Mouse (Mus musculus) ES-Bruce4 (cell line): ENCODE measurements around the gene Hapln3. TPM values are rescaled to one million over a fixed set of nuclear protein-coding genes. Genes with fewer than 3 reads are reported as not detected.

Experiments
- H3K27ac ChIP-seq: 2 replicates; pipeline ENCODE4 v1.5.1; 2012; ENCODE audit warnings: low read length, inconsistent platforms; ENCODE audit not compliant: insufficient read depth
- H3K27me3 ChIP-seq: 2 replicates; pipeline ENCODE4 v1.6.1; 2012; ENCODE audit warnings: mild to moderate bottlenecking, low read length, inconsistent platforms; ENCODE audit not compliant: control insufficient read depth, poor library complexity, insufficient read depth, severe bottlenecking
- H3K36me3 ChIP-seq: 2 replicates; pipeline ENCODE4 v1.6.1; 2012; ENCODE audit warnings: inconsistent platforms, mild to moderate bottlenecking, low read length, moderate library complexity; ENCODE audit not compliant: control insufficient read depth, poor library complexity, insufficient read depth, severe bottlenecking
- H3K4me1 ChIP-seq: one replicate; pipeline ENCODE4 v1.8.1; 2011; ENCODE audit warnings: low read length; ENCODE audit not compliant: control insufficient read depth, insufficient read depth
- H3K4me3 ChIP-seq: 2 replicates; pipeline ENCODE4 v1.5.1; 2011; ENCODE audit warnings: low read depth, mild to moderate bottlenecking, low read length
- H3K9ac ChIP-seq: 2 replicates; pipeline ENCODE4 v1.6.1; 2012; ENCODE audit warnings: low read depth, mild to moderate bottlenecking, inconsistent platforms; ENCODE audit not compliant: poor library complexity, severe bottlenecking
- H3K9me3 ChIP-seq: replicated peaks from 2 replicates; pipeline ENCODE4 v1.6.1; 2012; ENCODE audit warnings: mild to moderate bottlenecking, low read length, inconsistent platforms; ENCODE audit not compliant: control insufficient read depth, poor library complexity, insufficient read depth, severe bottlenecking
- CTCF ChIP-seq: IDR thresholded peaks from one replicate; pipeline ENCODE4 v1.8.1; 2011; ENCODE audit warnings: low read depth, low read length
- EP300 ChIP-seq: IDR thresholded peaks from 2 replicates; pipeline ENCODE4 v1.6.1; 2011; ENCODE audit warnings: low read depth, low read length; ENCODE audit not compliant: insufficient read depth
- POLR2A ChIP-seq: IDR thresholded peaks from one replicate; pipeline ENCODE4 v1.8.1; 2011; ENCODE audit warnings: low read length; ENCODE audit not compliant: insufficient read depth
- polyA plus RNA-seq: library from polyadenylated mRNA; stranded (reverse); fragments of >200 nt; gene quantifications from 2 replicates; pipeline ENCODE4 v1.2.4, GENCODE M21; 2011; ENCODE audit warnings: low read depth; ENCODE audit not compliant: missing spikeins, insufficient read depth, insufficient read length

The Hapln3 gene
- polyA plus RNA-seq = 0.56 and 1.7 TPM in 2 replicates

- Histone ChIP-seq H3K27me3 (no peaks in the 10 kb centered on the region), H3K4me3 (no peak within 1 kb of the TSS; the same call in 1 of the 2 replicates), H3K36me3 (peaks cover 4% of the 10 kb centered on the region; the same call in 1 of the 2 replicates), H3K4me1 (no peaks in the 10 kb centered on the region), H3K27ac (no peak within 1 kb of the TSS), H3K9ac (no peak within 1 kb of the TSS), H3K9me3 (no peaks in the 10 kb centered on the region)
- TF ChIP-seq POLR2A (no peak), EP300 (no peak), CTCF (no peak)
These were observed at the start of gene Hapln3 for GRCm38 (mm10) chr7:79130843-79131444. TSS of gene Hapln3 (minus strand) at chr7:79131018.

GRCm38 (mm10) chr7:79173800-79174199, 43.0 kb upstream of the Hapln3 start:
- H3K9ac ChIP-seq = no peak overlapping the region
- H3K4me1 ChIP-seq = no peaks in the 10 kb centered on the region
- no peaks in the 10 kb centered on the region for H3K9me3 ChIP-seq
- no peaks in the 10 kb centered on the region for H3K27me3 ChIP-seq
- no peaks in the 10 kb centered on the region for H3K36me3 ChIP-seq
- H3K4me3 ChIP-seq = no peak overlapping the region
- TF ChIP-seq EP300 = no peak
- no peak overlapping the region for H3K27ac ChIP-seq

GRCm38 (mm10) chr7:79171782-79172181, 41.0 kb upstream of the Hapln3 start:
- Histone ChIP-seq H3K36me3 (no peaks in the 10 kb centered on the region), H3K27me3 (no peaks in the 10 kb centered on the region), H3K9ac (no peak overlapping the region), H3K4me3 (no peak overlapping the region), H3K27ac (no peak overlapping the region), H3K9me3 (no peaks in the 10 kb centered on the region), H3K4me1 (no peaks in the 10 kb centered on the region)
- no peak for TF ChIP-seq CTCF
- no peak for TF ChIP-seq POLR2A
- no peak for TF ChIP-seq EP300

GRCm38 (mm10) chr7:79167006-79167562, 36.3 kb upstream of the Hapln3 start:
- Histone ChIP-seq H3K4me3 (no peak overlapping the region), H3K4me1 (no peaks in the 10 kb centered on the region), H3K9me3 (no peaks in the 10 kb centered on the region), H3K9ac (no peak overlapping the region), H3K36me3 (no peaks in the 10 kb centered on the region), H3K27me3 (no peaks in the 10 kb centered on the region), H3K27ac (no peak overlapping the region)
- no peak for TF ChIP-seq CTCF

- H3K4me1 ChIP-seq = no peaks in the 10 kb centered on the region
- no peaks in the 10 kb centered on the region for H3K27me3 ChIP-seq
- TF ChIP-seq EP300 (no peak), POLR2A (no peak), CTCF (no peak)
- H3K9ac ChIP-seq = no peak overlapping the region
- H3K27ac ChIP-seq = no peak overlapping the region
- H3K36me3 ChIP-seq = no peaks in the 10 kb centered on the region
- no peaks in the 10 kb centered on the region for H3K9me3 ChIP-seq
- no peak overlapping the region for H3K4me3 ChIP-seq
These were observed 28.6 kb upstream of the Hapln3 start for GRCm38 (mm10) chr7:79159406-79159805.

- H3K27me3 ChIP-seq = no peaks in the 10 kb centered on the region
- no peak overlapping the region for H3K9ac ChIP-seq
- peaks cover 3% of the 10 kb centered on the region for H3K4me1 ChIP-seq
- no peak overlapping the region for H3K27ac ChIP-seq
- no peaks in the 10 kb centered on the region for H3K9me3 ChIP-seq
- H3K4me3 ChIP-seq = no peak overlapping the region
- H3K36me3 ChIP-seq = peaks cover 9% of the 10 kb centered on the region; the same call in 1 of the 2 replicates
- no peak for TF ChIP-seq CTCF
- TF ChIP-seq POLR2A = no peak
- TF ChIP-seq EP300 = no peak
These were observed 18.7 kb upstream of the Hapln3 start for GRCm38 (mm10) chr7:79149522-79149921.
